9 mouse cellular contexts compared by ENCODE assay signal in genomic region chr19:31361161-31361560, GRCm38 (mm10).
DNase-seq lines count a peak whose midpoint lies in the region; ATAC-seq and TF ChIP-seq lines count a peak whose summit lies in the region.
"Had no signal": no experiment of that assay in that cellular context is flagged by ENCODE, and none has a peak within 500 bp of the region (broad histone marks: within the 10 kb centered on the region; RNA-seq: fewer than 3 reads in every experiment).

No protein-coding gene starts in this region.

- peak; percentile 42 for DNase-seq in kidney, adult 18-20 months
- no peak for DNase-seq in kidney, postnatal 4 days
- peak; percentile 77 to 78 for DNase-seq in adrenal gland, postnatal 36 days
- peak; percentile 14 to 60 for DNase-seq in frontal cortex, adult 2 months (ENCODE audit: extremely low spot score in 1 of 2, low spot score in 1 of 2)
- peak; percentile 20 to 31 for DNase-seq in left cerebral cortex, adult 2 months (ENCODE audit: extremely low spot score in 1 of 2, low spot score in 2 of 2)
- peak; percentile 20 to 29 for DNase-seq in right cerebral cortex, postnatal 36 days (ENCODE audit: low spot score in 2 of 2)
- DNase-seq in spleen, postnatal 14 days (ENCODE audit: low spot score in 2 of 2), result no peak

- no peak overlapping the region for H3K27ac ChIP-seq in left cerebral cortex, adult 2 months
- H3K27ac ChIP-seq: liver, embryonic 14.5 days had no signal

- intact Hi-C loops in left cerebral cortex, adult 2 months (cut with DNase I), result no loop called here

- ATAC-seq in monocyte, adult 5-6 weeks (replicated peaks; ENCODE audit: insufficient number of reproducible peaks, low FRiP score, low TSS enrichment, poor library complexity, severe bottlenecking), result no peak

- no peak for TF ChIP-seq CTCF in left cerebral cortex, adult 2 months (IDR thresholded peaks at IDR 0.05)

- no peak overlapping the region for H3K4me3 ChIP-seq in left cerebral cortex, adult 2 months

Comparison
In these comparisons a context has a peak if more than half of its experiments do, and no peak if none do; other contexts are left out.
1. DNase-seq: peak in kidney, adult 18-20 months (single experiment), adrenal gland, postnatal 36 days (2 of 2), frontal cortex, adult 2 months (2 of 2), left cerebral cortex, adult 2 months (2 of 2) and right cerebral cortex, postnatal 36 days (2 of 2); none in kidney, postnatal 4 days (0 of 2) and spleen, postnatal 14 days (0 of 2).